8 mouse cellular contexts compared by ENCODE assay signal in the genomic region with DNA sequence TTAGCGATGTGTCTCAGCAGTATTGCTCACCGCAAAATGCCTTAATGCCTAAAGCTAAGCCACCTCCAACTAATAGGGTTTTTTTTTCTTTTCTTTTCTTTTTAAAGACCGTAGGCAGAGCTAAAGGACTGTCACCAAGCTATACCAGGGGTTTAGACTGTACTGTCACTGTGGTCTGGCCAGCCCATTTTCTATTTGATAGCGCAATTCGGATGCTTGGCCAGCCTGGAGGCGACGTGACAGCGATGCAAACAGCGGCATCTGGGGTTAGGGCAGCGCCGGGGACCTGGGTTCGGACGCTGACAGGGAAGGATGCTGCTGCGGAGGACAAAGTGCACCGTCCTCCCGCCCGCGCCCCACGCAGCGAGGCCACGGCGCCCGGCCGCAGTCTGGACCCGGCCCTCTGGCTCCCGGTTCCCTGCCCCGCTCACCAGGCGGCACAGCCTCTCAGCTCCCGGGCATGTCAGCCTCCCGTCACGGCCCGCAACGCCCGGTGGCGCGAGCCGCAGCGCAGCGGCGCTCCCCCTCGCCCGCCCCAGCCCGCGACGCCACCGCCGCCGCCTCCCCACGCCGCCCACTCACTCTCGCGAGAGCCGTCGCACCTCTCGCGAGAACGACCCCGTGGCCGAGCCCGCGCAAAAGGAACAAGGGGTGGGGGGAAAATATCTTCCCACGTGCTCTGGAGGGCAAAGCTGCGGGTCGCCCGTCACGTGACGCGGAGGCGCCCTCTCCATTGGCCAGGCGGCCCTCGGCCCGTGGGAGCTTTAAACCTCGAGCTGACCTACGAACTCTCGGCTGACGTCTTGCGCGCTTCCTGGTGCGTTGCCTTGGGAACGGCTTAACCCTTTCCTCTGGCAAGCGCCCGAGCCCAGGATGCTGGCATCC. TPM values are rescaled to one million over a fixed set of nuclear protein-coding genes. Genes with fewer than 3 reads are reported as not detected.
DNase-seq lines count a peak whose midpoint lies in the region; ATAC-seq and TF ChIP-seq lines count a peak whose summit lies in the region.

A gene (minus strand): TSS at position 528 of the 885 bp plus-strand sequence.

- intact Hi-C loops in heart, postnatal 10 days (cut with DNase I): no loop called here

- H3K27ac ChIP-seq in forebrain, embryonic 13.5 days: peak within 1 kb of the TSS; percentile 90
- peak within 1 kb of the TSS; percentile 96 for H3K27ac ChIP-seq in neural tube, embryonic 15.5 days (replicated peaks)

- peak within 1 kb of the TSS; percentile 97 for H3K9ac ChIP-seq in forebrain, embryonic 13.5 days
- peak within 1 kb of the TSS; percentile 98 for H3K9ac ChIP-seq in neural tube, embryonic 15.5 days (replicated peaks)

- peak within 1 kb of the TSS; percentile 71 for H3K4me2 ChIP-seq in forebrain, embryonic 13.5 days
- peak within 1 kb of the TSS; percentile 80 for H3K4me2 ChIP-seq in neural tube, embryonic 15.5 days

- H3K36me3 ChIP-seq in E14TG2a.4 (ENCODE audit: insufficient read depth, low read length): no peaks in the 10 kb centered on the region
- H3K36me3 ChIP-seq in forebrain, embryonic 13.5 days (ENCODE audit: poor library complexity, severe bottlenecking): no peaks in the 10 kb centered on the region
- no peaks in the 10 kb centered on the region for H3K36me3 ChIP-seq in neural tube, embryonic 15.5 days

- H3K27me3 ChIP-seq in E14TG2a.4 (ENCODE audit: insufficient read depth, low read length): peaks cover 3% of the 10 kb centered on the region; the same call in 1 of the 2 replicates
- no peaks in the 10 kb centered on the region for H3K27me3 ChIP-seq in forebrain, embryonic 13.5 days
- H3K27me3 ChIP-seq in neural tube, embryonic 15.5 days (replicated peaks): no peaks in the 10 kb centered on the region

- no peaks in the 10 kb centered on the region for H3K9me3 ChIP-seq in E14TG2a.4 (ENCODE audit: low read length)
- no peaks in the 10 kb centered on the region for H3K9me3 ChIP-seq in forebrain, embryonic 13.5 days (replicated peaks)
- H3K9me3 ChIP-seq in neural tube, embryonic 15.5 days (replicated peaks): no peaks in the 10 kb centered on the region

- DNase-seq in c-Kit-positive CD71-positive TER-119-positive erythroid progenitor cells, embryonic 14.5 days (ENCODE audit: low spot score): peak; percentile 79
- peak; percentile 95 for DNase-seq in heart, postnatal 10 days
- DNase-seq in layer of hippocampus, adult 11-12 months (ENCODE audit: low spot score): peak; percentile 97
- peak; percentile 95 to 96 for DNase-seq in lung, adult 18-20 months
- DNase-seq in testis, postnatal 14 days (ENCODE audit: low spot score): peak; percentile 98

- under 1% methylated on average over 76 of the region's 82 CpGs for WGBS in forebrain, embryonic 13.5 days
- WGBS in neural tube, embryonic 15.5 days: under 1% methylated on average over 77 of the region's 82 CpGs

- peak; percentile 95 for ATAC-seq in forebrain, embryonic 13.5 days
- ATAC-seq in neural tube, embryonic 15.5 days (ENCODE audit: low FRiP score): peak; percentile 97

- H3K4me1 ChIP-seq in E14TG2a.4 (replicated peaks; ENCODE audit: low read depth, low read length): peaks cover 50% of the 10 kb centered on the region
- peaks cover 34% of the 10 kb centered on the region for H3K4me1 ChIP-seq in forebrain, embryonic 13.5 days
- peaks cover 40% of the 10 kb centered on the region for H3K4me1 ChIP-seq in neural tube, embryonic 15.5 days

- H3K4me3 ChIP-seq in E14TG2a.4 (replicated peaks; ENCODE audit: low read length): peak within 1 kb of the TSS; percentile 92
- peak within 1 kb of the TSS; percentile 93 for H3K4me3 ChIP-seq in forebrain, embryonic 13.5 days
- peak within 1 kb of the TSS; percentile 97 for H3K4me3 ChIP-seq in neural tube, embryonic 15.5 days (replicated peaks)

- no peak for TF ChIP-seq CTCF in E14TG2a.4 (conservative IDR thresholded peaks at IDR 0.05; ENCODE audit: low read length)

RNA-seq across cellular contexts. Expression of the gene that starts here (rescaled TPM):
- polyA plus RNA-seq in forebrain, embryonic 13.5 days (2015; fragmentation: Nextera tagmentation; extraction: Ambion mirVana): 30.2 and 34.9 TPM in 2 replicates
- total RNA-seq in heart, postnatal 10 days (2021): 10 to 100 TPM; 33.9 to 39.3 TPM
- polyA plus RNA-seq in neural tube, embryonic 15.5 days (2015; fragmentation: Nextera tagmentation; extraction: Ambion mirVana): 31.5 and 32.4 TPM in 2 replicates

Comparison
In these comparisons a context has a peak if more than half of its experiments do, and no peak if none do; other contexts are left out.
1. Peak in every context shown above with its lines: DNase-seq, ATAC-seq, H3K4me3 ChIP-seq and H3K27ac ChIP-seq.